Mouse (Mus musculus): ENCODE data around the gene Uhrf1bp1l.

The Uhrf1bp1l gene

DNA sequence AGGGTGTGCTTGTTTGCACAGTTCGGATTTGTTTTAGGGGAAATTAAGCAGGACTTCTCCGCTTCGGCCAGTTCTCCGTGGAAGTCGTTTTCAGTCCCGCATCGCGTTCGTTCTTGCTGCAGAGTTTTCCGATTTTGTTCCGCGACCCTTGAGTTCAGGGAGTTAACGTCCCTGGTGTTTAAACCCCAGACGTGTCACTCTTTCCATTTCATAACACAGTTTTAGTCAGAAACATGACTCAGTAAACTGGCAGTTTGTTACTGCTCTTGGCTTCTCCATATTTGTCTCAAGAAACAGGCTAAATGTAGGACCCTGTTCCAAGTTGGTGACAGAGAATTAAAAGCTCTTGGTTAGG is 852 bp downstream of the Uhrf1bp1l start:
- no peak for DNase-seq (ENCODE audit: low read depth, low spot score)

DNA sequence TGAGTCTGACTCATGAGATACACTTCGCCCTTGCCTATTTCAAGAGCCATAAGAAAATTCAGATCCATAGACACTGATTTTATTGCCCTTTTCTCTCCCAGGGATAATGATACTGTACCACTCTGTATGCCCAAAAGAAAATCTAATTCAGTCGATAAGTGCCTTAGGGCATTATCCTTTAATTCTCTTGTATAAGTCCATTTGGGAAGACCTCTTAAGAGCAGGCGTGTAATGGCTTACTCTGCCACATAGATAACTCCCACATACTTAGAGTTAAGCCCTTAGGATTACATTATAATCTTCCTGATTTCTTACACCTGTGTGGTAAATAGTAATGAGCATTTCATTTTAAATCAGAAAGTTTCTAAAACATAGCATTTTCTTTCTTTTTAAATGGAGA is 1.8 kb downstream of the Uhrf1bp1l start:
- peak; percentile 45 for DNase-seq (ENCODE audit: low read depth, low spot score)

DNA sequence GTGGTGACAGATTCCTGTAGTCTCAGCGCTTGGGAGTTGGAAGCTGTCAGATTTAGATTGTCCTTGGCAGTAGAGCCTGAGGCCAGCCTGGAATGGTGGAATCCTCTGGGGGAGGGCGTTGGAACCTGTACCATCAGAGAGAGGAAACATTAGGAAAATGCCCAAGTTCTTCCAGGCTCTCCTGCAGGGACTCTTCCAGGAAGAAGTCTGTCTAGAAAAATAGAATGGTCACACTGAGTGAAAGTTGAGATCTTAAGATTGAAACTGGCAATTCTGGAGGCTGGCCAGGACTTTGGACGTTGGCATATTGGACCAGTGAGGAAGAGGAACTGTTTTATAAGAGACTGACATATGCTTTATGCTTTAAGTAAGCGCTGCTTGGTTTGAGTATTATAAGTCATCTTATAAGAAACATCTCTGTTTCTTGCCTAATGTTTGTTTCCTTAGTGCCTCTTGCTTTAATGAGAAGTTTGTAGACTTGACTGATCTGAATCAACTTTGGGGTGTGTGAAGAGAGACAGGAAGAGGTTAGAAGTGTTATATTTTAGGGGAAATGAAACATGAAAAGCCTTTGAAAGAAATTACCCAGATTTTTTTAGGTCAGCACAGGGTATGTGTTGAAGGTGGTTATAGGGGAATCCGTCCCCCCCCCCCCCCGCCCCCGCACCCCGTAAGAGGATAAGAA is 2.6 kb downstream of the Uhrf1bp1l start:
- DNase-seq (ENCODE audit: low read depth, low spot score) = no peak

DNA sequence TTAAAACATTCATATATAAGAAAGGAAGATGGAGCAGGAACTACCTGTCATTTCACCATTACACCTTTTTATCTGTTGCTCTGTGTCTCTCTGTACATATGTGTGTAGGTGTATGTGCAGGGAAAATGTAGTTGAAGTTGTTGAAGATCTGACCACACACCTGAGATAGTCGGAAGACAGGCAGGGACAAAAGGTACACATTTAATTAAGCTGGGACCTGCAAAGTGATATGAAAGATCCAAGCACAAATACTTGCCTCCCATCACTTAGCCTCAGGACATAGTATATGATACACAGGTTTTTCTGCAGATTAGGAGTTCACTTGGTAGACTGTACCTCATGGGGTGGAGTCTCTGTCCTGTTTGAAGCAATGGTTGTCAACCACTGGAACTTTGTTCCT is 3.1 kb downstream of the Uhrf1bp1l start:
- no peak for DNase-seq (ENCODE audit: low read depth, low spot score)

DNA sequence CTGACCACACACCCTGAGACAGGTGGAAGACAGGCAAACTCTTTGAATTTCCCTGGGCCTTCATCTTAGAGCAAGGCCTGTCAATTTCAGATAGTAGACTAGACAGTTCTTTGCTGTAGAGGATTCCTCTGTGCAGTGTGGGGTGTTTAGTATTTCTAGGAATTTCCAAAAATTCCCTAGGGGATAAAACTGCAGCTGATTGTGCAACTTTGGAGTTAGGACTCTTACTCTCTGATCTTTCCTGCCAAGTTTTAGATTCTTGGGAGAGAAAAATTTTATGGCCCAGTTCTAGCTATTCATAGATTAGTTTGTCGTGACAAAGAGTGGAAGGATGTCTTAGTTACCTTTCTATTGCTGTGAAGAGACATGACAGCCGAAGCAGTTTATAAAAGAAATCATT is 3.8 kb downstream of the Uhrf1bp1l start:
- DNase-seq (ENCODE audit: low read depth, low spot score) = no peak

DNA sequence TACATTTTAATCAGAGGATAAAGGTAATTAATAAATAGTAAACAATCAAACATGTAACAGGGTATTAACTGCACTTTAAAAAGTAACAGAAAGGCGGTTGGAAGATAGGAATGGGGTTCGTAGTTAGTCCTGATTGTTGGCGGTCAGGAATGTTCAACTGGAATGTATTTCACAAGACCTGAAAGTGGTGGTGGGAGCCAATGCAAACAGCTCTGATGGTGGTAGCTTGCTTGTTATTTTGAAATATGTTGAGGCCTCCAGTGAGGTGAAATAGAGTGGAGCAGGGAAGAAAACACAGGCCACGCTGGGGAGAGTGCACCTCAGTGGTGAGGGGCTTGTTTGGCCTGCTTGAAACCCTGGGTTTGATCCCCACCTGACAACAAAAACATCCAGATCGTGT is 6.3 kb downstream of the Uhrf1bp1l start:
- no peak for DNase-seq (ENCODE audit: low read depth, low spot score)

DNA sequence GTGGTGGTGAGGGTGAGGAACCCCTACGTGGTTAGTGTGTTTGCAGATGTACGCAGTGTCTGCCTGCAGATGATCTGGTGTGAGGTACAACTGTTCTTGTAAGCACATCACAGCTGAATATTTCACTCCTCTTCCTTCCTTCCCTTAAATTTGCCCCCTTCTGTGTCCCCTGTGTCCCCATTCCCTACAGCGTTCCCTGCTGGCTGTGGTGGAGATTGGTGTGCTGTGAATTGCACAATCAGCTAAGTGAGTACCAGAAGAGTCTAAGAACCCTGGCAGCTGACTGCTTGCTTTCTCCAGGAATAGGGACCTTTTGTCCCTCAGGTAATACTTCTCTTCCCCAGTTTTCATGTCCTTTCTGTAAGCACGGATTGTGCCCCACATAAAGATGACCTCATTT is 10.4 kb downstream of the Uhrf1bp1l start:
- DNase-seq (ENCODE audit: low read depth, low spot score) = no peak

DNA sequence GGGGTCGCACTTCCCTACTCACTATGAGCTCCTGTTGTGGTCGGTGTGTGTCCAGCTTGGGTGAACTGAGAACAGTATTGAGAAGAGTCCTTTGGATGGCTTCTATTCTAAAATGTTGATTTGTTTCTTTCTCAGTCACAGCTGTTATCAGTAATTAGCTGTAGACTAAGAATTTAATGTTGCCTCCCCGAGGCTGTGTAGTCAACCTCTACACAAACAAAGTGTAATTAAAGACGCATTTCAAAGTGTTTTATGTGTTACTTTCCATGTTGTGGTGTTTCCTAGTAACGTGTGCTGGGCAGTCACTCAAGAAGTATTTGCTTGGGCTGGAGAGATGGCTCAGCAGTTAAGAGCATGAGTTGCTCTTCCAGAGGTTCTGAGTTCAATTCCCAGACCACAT is 16.0 kb downstream of the Uhrf1bp1l start:
- no peak for DNase-seq (ENCODE audit: low read depth, low spot score)

DNA sequence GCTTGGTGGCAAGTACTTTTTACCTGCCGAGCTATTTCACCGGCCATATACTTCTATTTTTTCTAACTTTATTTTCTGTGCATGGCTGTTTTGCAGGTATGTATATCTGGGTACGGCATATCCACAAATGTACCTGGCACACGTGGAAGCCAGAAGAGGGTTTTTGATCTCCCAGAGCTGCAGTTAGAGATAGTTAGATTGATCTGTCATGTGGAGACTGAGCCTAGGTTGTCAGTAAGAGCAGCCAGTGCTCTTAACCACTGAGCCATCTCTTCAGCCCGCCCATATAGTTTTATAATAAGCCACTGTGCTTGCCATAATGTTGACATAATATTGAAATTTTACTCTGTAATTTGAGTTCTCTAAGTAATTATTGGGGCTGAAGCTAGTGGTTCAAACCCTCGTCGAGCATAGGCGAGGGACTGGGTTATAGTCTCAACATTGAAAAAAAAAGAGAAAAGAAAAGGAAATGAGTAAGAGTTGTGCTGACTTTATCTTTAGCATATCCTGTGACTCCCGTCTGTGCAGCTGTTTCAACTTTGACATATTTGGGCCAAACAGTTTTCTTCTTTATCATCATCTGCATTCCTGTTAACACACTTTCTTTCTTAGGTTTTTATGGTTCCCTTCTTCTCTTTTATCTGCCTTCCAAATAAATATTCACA is 19.8 kb downstream of the Uhrf1bp1l start:
- DNase-seq (ENCODE audit: low read depth, low spot score) = no peak

DNA sequence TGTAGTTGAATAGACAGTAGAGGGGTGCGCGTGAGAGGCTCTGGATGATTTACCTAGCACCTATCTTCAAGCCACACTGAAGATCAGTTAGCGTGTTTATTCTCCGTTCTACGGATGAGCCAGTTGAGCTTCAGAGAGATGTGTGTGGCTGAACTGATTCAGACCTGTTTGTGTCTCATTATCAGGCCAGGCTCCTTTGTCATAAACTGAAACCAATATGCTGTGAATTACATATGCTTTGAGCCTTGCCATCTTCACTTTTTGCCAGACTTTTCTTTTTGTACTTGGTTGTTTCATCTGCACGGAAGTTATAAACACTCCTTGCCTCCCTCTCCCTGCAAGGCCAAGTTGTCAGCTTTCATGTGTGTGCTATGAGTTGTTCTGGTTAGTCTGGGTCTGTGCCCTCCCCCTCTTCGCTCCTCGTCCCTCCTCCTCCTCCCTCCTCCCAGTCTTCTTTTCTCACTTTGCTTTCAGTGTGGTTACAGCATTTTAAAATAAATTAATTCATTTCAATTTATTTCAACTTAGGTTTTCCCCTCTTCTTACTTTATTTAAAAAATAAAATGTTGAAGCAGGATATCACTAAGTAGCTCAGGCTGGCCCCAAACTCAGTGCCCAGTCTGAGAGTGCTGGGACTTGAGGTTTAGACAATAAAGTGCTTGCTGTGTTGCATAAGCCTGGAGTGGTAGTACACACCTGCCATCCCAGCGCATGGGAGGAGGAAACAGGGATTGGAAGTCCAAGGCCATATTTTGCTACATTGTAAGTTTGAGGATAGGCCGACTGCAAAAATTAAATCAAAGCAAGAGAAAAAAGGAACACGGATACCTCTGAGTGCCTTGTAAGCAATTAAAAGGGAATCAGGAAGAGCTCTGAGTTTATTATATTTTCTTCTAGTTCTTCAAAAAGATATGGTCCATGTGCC is 21.3 kb downstream of the Uhrf1bp1l start:
- DNase-seq (ENCODE audit: low read depth, low spot score) = no peak

DNA sequence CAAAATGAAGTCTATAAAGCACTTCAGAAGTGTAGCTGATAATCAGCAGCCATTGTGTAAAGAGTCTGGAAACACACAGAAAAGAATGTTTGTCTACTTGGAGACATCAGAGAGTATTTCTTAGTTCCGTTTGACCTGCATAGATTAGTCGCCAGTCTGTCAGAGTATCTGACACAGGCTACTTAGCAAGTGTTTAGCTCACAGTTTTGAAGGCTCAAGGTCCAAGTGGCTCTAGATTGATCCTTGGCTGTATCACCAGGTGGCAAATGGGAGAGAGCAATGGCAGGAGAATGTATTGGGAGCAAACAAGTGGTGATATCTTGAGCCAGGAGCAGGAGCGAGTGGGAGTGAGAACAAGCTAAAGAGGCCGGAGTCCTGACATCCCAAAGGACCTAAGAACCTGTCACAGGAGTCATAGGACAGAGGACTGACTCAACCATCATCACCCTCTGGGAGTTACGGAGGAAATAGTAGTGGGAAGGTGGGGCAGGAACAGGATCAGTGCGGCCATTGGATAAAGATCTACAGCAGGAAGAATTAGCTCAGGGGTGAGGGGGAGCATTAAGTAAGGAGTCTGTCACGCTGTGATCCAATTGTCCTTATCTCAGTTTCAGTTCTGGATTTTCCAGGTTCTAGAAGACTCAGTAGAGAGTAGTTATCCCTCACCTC is 23.7 kb downstream of the Uhrf1bp1l start:
- DNase-seq (ENCODE audit: low read depth, low spot score) = no peak

DNA sequence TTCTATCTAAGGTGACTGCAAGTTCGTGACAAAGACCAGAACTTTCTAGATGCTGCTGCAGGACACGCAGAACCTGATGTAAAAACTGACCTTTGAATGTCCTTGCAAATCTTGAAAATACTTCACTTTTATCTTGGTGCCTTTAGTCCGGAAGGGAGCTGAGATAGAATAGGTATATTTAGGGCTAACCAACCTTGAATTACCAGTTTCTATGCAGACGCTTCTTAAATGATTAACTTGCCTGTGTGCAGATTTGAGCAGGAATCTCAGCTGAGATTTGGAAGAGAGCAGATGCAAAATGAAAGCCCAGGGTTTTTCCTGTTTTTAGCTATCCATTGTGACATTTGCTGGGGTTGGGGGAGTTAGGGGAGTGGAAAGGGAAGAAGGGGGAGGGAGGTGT is 24.3 kb downstream of the Uhrf1bp1l start:
- no peak for DNase-seq (ENCODE audit: low read depth, low spot score)

DNA sequence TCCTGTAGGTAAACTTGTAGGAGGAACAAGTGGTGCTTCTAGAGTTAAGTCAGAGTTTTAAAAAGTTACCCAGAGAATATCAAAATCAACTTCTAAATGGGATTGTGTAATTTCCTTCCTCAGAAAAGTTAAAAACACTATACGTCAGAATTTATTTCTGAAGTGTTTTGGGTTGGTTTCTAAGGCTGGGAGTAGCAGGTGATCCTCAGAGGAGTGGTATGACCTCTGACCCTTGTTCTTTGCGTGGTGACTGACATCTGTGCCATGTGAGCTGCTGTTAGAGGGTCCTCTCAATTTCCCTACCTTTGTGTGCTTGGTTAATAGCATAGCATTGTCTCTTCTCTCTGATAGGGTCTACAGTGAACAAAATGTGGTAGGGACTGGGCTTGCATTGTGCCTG is 27.1 kb downstream of the Uhrf1bp1l start:
- DNase-seq (ENCODE audit: low read depth, low spot score) = no peak

DNA sequence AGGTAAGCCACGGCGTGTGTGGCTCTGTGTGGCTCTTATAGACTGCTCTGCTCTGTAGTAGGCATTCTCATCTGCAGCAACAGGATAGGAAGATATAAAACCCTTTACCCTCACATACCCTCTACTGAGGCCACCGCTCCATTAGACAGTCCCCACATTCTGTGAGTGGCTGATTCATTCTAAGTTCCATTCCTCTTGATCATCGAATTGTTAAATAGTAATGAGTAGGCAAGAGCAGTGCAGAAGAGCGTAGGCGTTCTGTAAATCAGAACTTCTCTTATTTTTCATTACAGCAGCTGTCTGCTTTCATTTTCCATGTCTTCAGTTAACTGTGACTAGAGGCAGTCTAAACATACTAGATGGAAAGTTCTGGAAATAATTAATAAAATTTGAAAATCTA is 31.2 kb downstream of the Uhrf1bp1l start:
- DNase-seq (ENCODE audit: low read depth, low spot score) = no peak

DNA sequence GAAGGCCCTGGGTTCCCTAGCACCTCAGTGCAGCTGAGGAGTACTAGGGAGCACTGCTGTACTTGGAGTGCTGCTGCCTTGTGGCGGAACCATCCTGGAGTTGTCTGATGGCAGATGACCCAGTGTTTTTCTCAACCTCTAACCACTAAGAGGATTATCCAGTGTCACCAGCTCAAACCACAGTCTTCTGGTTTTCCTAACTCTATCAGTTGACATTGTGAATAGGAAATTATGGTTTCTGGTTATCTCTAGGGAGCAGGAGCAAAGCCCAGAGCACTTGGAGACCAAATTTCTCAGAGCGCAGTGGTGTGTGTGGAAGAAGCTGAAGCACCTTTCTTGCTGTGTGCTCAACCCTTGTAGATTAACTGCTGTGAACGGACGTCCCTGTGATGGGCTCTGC is 47.1 kb downstream of the Uhrf1bp1l start:
- no peak for DNase-seq (ENCODE audit: low read depth, low spot score)

DNA sequence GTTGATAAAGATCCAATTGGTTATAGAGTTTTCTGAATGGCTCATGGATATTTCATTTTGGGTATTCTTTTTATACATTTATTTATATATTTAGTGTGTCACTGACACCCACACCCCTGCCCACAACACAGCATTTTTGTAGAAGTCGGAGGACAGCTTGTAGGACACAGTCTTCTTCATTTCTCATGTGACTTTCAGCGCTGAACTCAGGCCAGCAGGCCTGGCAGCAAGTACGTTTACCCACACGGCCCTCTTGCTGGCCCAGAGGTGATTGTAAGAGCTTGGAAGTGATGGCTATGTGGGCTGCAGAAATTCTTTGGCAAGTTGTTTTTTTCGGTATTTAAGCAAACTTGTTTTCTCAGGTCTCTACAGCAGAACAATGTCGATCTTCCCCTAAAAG is 49.3 kb downstream of the Uhrf1bp1l start:
- DNase-seq (ENCODE audit: low read depth, low spot score) = no peak

DNA sequence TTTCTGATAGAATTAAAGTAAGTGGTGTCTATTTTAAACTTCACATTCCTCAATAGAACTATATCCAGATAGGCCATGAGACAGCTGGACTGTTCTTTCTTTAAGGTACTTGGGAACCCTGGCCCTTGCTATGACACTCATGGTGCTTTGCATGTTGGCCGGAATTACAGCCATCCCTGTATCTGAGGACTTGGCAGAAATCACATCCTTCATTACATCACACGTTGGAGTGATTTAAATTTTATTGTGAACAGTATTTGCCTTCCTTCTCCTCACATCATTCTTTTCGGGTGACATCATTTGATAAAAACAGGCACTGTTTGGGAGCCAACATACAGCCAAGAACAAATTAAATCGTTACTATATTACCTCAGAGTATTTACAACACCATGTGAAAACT is 74.4 kb downstream of the Uhrf1bp1l start:
- no peak for DNase-seq (ENCODE audit: low read depth, low spot score)

DNA sequence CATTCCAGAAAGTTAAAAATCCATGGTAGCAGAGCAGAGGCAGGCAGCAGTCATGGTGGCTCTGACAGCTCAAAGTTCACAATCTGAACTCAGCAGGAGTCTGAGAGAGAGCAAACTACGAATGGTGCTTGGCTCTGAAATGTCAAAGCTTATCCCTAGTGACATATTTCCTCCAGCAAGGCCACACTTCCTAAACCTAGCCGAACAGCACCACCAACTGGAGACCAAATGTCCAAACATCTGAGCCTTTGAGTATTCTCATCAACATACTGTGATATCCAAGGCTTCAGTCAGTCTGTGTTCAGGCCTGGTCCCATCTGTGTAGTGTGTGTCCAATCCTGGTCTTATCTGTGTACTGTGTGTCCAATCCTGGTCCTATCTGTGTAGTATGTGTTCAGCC is 79.1 kb downstream of the Uhrf1bp1l start:
- DNase-seq (ENCODE audit: low read depth, low spot score) = no peak

DNA sequence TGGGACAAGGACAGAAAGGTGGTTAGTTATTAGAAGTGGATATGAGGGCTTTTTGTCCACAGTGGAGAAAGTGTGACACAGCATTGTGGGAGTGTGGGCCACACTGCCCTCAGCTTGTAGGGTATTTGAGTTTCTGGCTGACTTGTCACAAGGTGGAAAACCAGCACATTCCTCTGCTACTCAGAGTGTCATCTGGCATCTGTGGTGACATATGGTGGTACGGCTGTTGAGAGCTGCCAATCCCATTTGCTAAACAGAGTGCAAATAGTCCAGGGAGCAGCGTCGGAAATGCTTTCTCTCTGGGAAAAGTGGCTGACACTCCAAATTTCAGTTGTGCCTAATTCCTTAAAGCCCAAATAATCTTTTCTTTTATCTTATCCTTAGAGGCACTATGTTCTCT is 82.1 kb downstream of the Uhrf1bp1l start:
- peak; percentile 22 for DNase-seq (ENCODE audit: low read depth, low spot score)

DNA sequence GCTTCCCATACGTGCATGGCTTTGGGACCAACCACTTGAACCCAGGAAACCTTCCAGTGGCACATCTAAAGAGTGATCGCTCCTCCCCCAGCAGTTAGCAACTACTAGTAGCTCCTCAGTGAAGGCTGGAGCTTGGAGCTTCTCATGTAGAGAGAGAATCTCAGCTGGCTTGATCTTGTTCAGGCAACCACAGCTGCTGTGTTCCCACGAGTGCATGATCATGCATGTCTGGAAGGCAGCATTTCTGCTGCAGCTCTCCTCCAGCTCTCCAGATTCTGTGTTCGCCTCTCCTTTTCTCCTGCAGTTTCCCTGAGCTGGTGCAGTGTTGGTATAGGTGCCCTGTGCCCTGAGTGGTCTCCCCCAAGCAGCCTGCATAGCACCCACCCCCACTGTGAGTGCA is 87.5 kb downstream of the Uhrf1bp1l start:
- no peak for DNase-seq (ENCODE audit: low read depth, low spot score)

DNA sequence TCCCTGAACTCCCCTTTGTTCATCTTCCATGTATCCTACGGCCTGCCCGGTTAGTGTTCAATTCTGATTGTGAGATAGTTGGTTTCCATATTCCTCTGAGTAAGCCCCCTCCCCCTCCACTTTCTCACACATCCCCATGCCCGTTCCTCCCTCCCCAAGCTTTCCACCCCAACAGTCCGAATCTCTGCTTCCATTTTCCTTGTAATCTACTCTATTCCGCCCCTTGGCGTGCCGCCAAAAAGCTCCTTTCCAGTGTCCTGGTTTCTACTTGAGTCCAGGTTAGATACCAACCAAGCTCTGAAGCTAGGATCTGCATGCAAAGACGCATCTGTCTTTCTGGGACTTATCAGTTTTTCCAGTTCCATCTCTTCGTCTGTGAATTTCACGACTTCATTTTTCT is 88.4 kb downstream of the Uhrf1bp1l start:
- no peak for DNase-seq (ENCODE audit: low read depth, low spot score)

DNA sequence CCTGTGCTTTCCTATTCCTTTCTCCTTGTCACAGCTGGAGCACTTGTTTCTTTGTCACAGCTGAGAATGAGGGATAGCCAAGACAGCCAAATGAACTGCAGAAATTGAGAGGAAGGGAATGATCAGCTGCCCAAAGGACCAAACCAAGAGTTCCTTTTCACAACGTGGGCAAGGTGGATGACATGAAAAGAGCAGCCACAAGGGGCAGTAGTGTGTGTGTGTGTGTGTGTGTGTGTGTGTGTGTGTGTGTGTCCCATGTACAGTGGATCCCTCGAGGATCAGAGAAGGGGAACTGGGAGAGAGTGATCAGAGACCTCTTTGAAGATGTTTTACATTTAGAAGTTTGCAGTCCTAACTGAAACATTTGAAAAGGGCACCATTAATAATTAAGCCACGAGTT is 92.7 kb downstream of the Uhrf1bp1l start:
- DNase-seq (ENCODE audit: low read depth, low spot score) = no peak

Measured in retina, adult 2 months (tissue).